Mouse (Mus musculus): Measurements from ENCODE around the gene Sla2.
"Not testable (repeated sequence)": the region's sequence is repeated elsewhere in the genome, so short reads cannot be mapped to it uniquely, and the experiment has no call there.

Sla2 gene

GRCm38 (mm10) chr2:156838839-156839238, 48.2 kb downstream of the Sla2 start:
- DNase-seq = no peak

DNA sequence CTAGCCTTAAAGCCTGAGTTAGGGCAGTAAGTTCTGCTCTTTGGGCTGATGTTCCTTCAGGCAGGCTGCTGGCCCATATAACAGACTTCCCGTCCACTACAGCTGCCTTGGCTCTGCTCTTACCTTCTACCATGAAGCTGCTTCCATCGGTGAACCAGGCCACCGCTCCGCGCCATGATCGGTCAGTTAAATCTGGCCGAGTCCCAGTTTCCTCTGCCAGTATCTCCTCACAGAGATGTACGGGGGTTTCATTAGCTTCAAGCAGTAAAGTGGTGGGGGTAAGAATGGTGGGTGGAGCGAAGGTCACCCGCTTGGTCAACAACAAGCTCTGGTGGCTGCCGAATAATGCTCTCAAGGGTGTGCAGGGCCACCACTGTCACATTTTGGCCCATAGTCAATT, 52.7 kb downstream of the Sla2 start:
- no peak for DNase-seq

DNA sequence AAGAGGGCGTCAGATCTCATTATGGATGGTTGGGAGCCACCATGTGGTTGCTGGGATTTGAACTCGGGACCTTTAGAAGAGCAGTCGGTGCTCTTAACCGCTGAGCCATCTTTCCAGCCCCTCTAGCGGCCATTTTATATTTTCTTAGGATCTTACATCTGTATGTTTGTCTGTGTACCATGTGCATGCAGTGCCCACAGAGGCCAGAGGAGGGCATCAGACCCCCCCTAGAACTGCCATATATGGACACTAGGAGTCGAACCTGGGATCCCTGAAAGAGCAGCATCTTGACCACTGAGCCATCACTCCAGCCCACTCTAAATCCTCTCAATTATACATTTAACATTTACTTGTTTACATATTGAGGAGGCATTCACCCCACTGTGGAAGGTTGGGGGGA, 61.9 kb downstream of the Sla2 start:
- not testable (repeated sequence) for DNase-seq

Measured in kidney, postnatal 10 days (tissue).